Mouse (Mus musculus) cerebellum, postnatal 25 days (tissue): ENCODE results near the gene Naa38.

Experiments
- DNase-seq, 2 experiments: peaks; one replicate each; pipeline ENCODE4 v3.0.0; 2021; ENCODE audit warnings: mixed read lengths in 2 of 2

The Naa38 gene

GRCm38 (mm10) chr11:69401210-69401637 is 5.9 kb downstream of the Naa38 start:
- DNase-seq: peak; percentile 92 to 97

- peak; percentile 22 to 32 for DNase-seq
Measured at GRCm38 (mm10) chr11:69401987-69402386, 6.7 kb downstream of the Naa38 start.

GRCm38 (mm10) chr11:69403691-69404594 is 8.7 kb downstream of the Naa38 start:
- peak; percentile 19 to 46 for DNase-seq

GRCm38 (mm10) chr11:69404595-69405396 is 9.5 kb downstream of the Naa38 start:
- peak in 1 of 2 experiments; percentile 17 for DNase-seq

GRCm38 (mm10) chr11:69405397-69406200 is 10.3 kb downstream of the Naa38 start:
- DNase-seq: no peak

GRCm38 (mm10) chr11:69406282-69406681 is 11.0 kb downstream of the Naa38 start:
- DNase-seq: peak in 1 of 2 experiments; percentile 30

GRCm38 (mm10) chr11:69406867-69407723 is 11.8 kb downstream of the Naa38 start:
- DNase-seq: no peak

GRCm38 (mm10) chr11:69407724-69408004 is 12.4 kb downstream of the Naa38 start:
- DNase-seq: no peak

GRCm38 (mm10) chr11:69408541-69409377 is 13.5 kb downstream of the Naa38 start:
- DNase-seq: peak; percentile 86

GRCm38 (mm10) chr11:69409378-69410044 is 14.2 kb downstream of the Naa38 start:
- peak; percentile 80 to 88 for DNase-seq

- DNase-seq: no peak
Measured at GRCm38 (mm10) chr11:69410045-69410309, 14.7 kb downstream of the Naa38 start.

GRCm38 (mm10) chr11:69410310-69411072 is 15.2 kb downstream of the Naa38 start:
- DNase-seq: peak in 1 of 2 experiments; percentile 73

GRCm38 (mm10) chr11:69411073-69411535 is 15.8 kb downstream of the Naa38 start:
- peak; percentile 95 to 97 for DNase-seq

GRCm38 (mm10) chr11:69411538-69412203 is 16.4 kb downstream of the Naa38 start:
- DNase-seq: peak in 1 of 2 experiments; percentile 84

- no peak for DNase-seq
Measured at GRCm38 (mm10) chr11:69412548-69412947, 17.3 kb downstream of the Naa38 start.

GRCm38 (mm10) chr11:69413221-69414181 is 18.2 kb downstream of the Naa38 start, which contains the start of gene Kdm6b:
TSS of gene Kdm6b (minus strand) at chr11:69413675.
- peak; percentile 67 to 79 for DNase-seq

GRCm38 (mm10) chr11:69414421-69415326 is 19.4 kb downstream of the Naa38 start:
- peak; percentile 24 to 35 for DNase-seq
